ENCODE assay signal across 27 mouse cellular contexts in the genomic region with DNA sequence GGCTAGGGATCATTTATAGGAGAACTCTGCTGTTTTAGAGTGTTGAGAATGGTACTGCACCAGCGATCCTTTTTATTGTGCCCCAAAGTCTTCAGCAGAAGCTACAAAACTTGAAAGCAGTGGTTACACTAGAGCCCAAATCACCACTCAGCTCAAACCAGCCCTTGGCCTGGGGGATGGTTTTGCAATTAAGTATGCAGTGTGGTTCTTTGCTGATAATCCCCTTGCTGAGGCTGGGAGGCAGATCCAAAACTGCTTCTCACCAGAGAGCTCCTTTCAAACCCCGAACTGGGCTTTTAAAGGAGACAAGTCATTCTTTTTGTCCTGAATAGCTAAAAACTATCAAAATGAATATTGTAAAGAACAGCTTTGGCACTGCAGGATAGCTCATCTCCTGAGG.
"Had no signal": no experiment of that assay in that cellular context is flagged by ENCODE, and none has a peak within 500 bp of the region (broad histone marks: within the 10 kb centered on the region; RNA-seq: fewer than 3 reads in every experiment).

No protein-coding gene starts in this region.

- H3K9ac ChIP-seq: heart, embryonic 13.5 days; heart, embryonic 15.5 days; hindbrain, embryonic 13.5 days; hindbrain, embryonic 15.5 days; kidney, embryonic 15.5 days; limb, embryonic 13.5 days; limb, embryonic 15.5 days; liver, embryonic 12.5 days; liver, embryonic 14.5 days had no signal

- H3K4me2 ChIP-seq: heart, embryonic 11.5 days; heart, embryonic 13.5 days; heart, embryonic 15.5 days; hindbrain, embryonic 13.5 days; hindbrain, embryonic 15.5 days; kidney, embryonic 15.5 days; limb, embryonic 13.5 days; limb, embryonic 15.5 days; liver, embryonic 12.5 days had no signal

- H3K27ac ChIP-seq: gastrocnemius, adult 2 months; heart, adult 2 months; heart, embryonic 13.5 days; heart, embryonic 15.5 days; hindbrain, embryonic 13.5 days; hindbrain, embryonic 15.5 days; kidney, embryonic 15.5 days; kidney, postnatal 0 days; limb, embryonic 13.5 days; limb, embryonic 15.5 days; liver, embryonic 12.5 days; liver, embryonic 14.5 days had no signal

- H3K27me3 ChIP-seq: heart, embryonic 13.5 days; heart, embryonic 15.5 days; hindbrain, embryonic 13.5 days; hindbrain, embryonic 15.5 days; kidney, embryonic 15.5 days; limb, embryonic 13.5 days; limb, embryonic 15.5 days had no signal

- DNase-seq: gastrocnemius, adult 2 months; gastrocnemius, postnatal 10 days; gastrocnemius, postnatal 36 days; heart, adult 11 months; heart, adult 2 months; heart, postnatal 14 days; heart, postnatal 36 days; kidney, adult 11 months; kidney, adult 2 months; kidney, adult 9 months; kidney, postnatal 14 days; kidney, postnatal 36 days; layer of hippocampus, adult 9-11 months; layer of hippocampus, postnatal 36 days; left cerebral cortex, postnatal 4 days had no signal

- H3K9me3 ChIP-seq: heart, embryonic 13.5 days; heart, embryonic 15.5 days; hindbrain, embryonic 13.5 days; hindbrain, embryonic 15.5 days; kidney, embryonic 15.5 days; limb, embryonic 13.5 days; limb, embryonic 15.5 days; liver, embryonic 12.5 days had no signal

- H3K4me1 ChIP-seq: hindbrain, embryonic 13.5 days; hindbrain, embryonic 15.5 days; kidney, embryonic 15.5 days; liver, embryonic 12.5 days had no signal

- H3K4me3 ChIP-seq: gastrocnemius, adult 2 months; heart, adult 2 months; heart, embryonic 13.5 days; heart, embryonic 15.5 days; hindbrain, embryonic 13.5 days; hindbrain, embryonic 15.5 days; kidney, embryonic 15.5 days; limb, embryonic 13.5 days; limb, embryonic 15.5 days; liver, embryonic 12.5 days had no signal

- ATAC-seq: intestine, embryonic 16.5 days; liver, embryonic 12.5 days had no signal

- H3K36me3 ChIP-seq: heart, embryonic 13.5 days; heart, embryonic 15.5 days; hindbrain, embryonic 13.5 days; hindbrain, embryonic 15.5 days; kidney, embryonic 15.5 days; limb, embryonic 13.5 days; limb, embryonic 15.5 days; liver, embryonic 12.5 days had no signal
